Mouse (Mus musculus) kidney, adult 2 months (tissue): ENCODE measurements around the gene Ulk4.

Experiments used
- CTCF ChIP-seq: fragments of 200-500 bp; conservative IDR thresholded peaks from 2 replicates; pipeline ENCODE4 v1.5.1; 2011; ENCODE audit warnings: low read depth, mild to moderate bottlenecking, control low read depth, low read length, moderate library complexity, mixed read lengths; ENCODE audit not compliant: insufficient read depth, insufficient read length
- POLR2A ChIP-seq: fragments of 200-500 bp; IDR thresholded peaks from one replicate; pipeline ENCODE4 v1.6.1; 2011; ENCODE audit warnings: low read depth, low read length, control low read depth

GRCm38 (mm10) chr9:120908461-120908860 lies 368.5 kb downstream of the Ulk4 start:
- TF ChIP-seq CTCF, result no peak
- TF ChIP-seq POLR2A, result no peak
